Mouse (Mus musculus) naive thymus-derived CD4-positive, alpha-beta T cell, adult 5 months (primary cell): ENCODE results near the gene Syt5. TPM values are rescaled to one million over a fixed set of nuclear protein-coding genes. Genes with fewer than 3 reads are reported as not detected.

Experiments used
- polyA plus RNA-seq: library from polyadenylated mRNA; unstranded; fragments of 100-300 nt; shearing (Covaris generic); gene quantifications from one replicate; pipeline ENCODE4 v1.2.1, GENCODE M21; 2017

The Syt5 gene
- polyA plus RNA-seq = not detected

GRCm38 (mm10) chr7:4547221-4547641, at the start of gene Syt5:
TSS of gene Syt5 (minus strand) at chr7:4547541.

GRCm38 (mm10) chr7:4532005-4532729, 15.2 kb downstream of the Syt5 start, which contains the start of gene Dnaaf3:
TSS of gene Dnaaf3 (minus strand) at chr7:4532453.

GRCm38 (mm10) chr7:4524212-4524922, 23.0 kb downstream of the Syt5 start, which contains the start of gene Tnni3:
TSS of gene Tnni3 (minus strand) at chr7:4524229.

GRCm38 (mm10) chr7:4516332-4517050, 30.9 kb downstream of the Syt5 start, which contains the start of gene Tnnt1:
TSS of gene Tnnt1 (minus strand) at chr7:4516382.

GRCm38 (mm10) chr7:4501558-4502397, 45.6 kb downstream of the Syt5 start, which contains the start of gene Ppp1r12c:
TSS of gene Ppp1r12c (minus strand) at chr7:4501680.

Other genes starting within 250 kb of the Syt5 start
- not detected for gene Ncr1, start 209.8 kb downstream of the Syt5 start, polyA plus RNA-seq
- gene Gp6, start 149.8 kb downstream of the Syt5 start, polyA plus RNA-seq = not detected
- 5.1 TPM for gene Rdh13, start 101.9 kb downstream of the Syt5 start, polyA plus RNA-seq
- 11.5 TPM for gene Eps8l1, start 86.9 kb downstream of the Syt5 start, polyA plus RNA-seq
- gene Ppp1r12c, start 45.9 kb downstream of the Syt5 start, polyA plus RNA-seq = 302 TPM
- 6.2 TPM for gene Tnnt1, start 31.2 kb downstream of the Syt5 start, polyA plus RNA-seq
- gene Tnni3, start 23.3 kb downstream of the Syt5 start, polyA plus RNA-seq = not detected
- 0.17 TPM for gene Dnaaf3, start 15.1 kb downstream of the Syt5 start, polyA plus RNA-seq
- not detected for gene Ptprh, start 56.5 kb upstream of the Syt5 start, polyA plus RNA-seq
- gene Tmem86b, start 83.9 kb upstream of the Syt5 start, polyA plus RNA-seq = 16.4 TPM
- gene Ppp6r1, start 111.5 kb upstream of the Syt5 start, polyA plus RNA-seq = 282 TPM
- 76.5 TPM for gene Hspbp1, start 137.5 kb upstream of the Syt5 start, polyA plus RNA-seq
- not detected for gene Brsk1, start 143.1 kb upstream of the Syt5 start, polyA plus RNA-seq
- not detected for gene Tmem150b, start 177.7 kb upstream of the Syt5 start, polyA plus RNA-seq
- gene Kmt5c, start 192.6 kb upstream of the Syt5 start, polyA plus RNA-seq = 37.1 TPM
- 2.0 TPM for gene Cox6b2, start 205.6 kb upstream of the Syt5 start, polyA plus RNA-seq
- not detected for gene Fam71e2, start 223.8 kb upstream of the Syt5 start, polyA plus RNA-seq
- gene Il11, start 235.3 kb upstream of the Syt5 start, polyA plus RNA-seq = not detected
- gene Tmem190, start 235.4 kb upstream of the Syt5 start, polyA plus RNA-seq = not detected
- gene Tmem238, start 242.1 kb upstream of the Syt5 start, polyA plus RNA-seq = 2.8 TPM
- 358 TPM for gene Rpl28, start 245.3 kb upstream of the Syt5 start, polyA plus RNA-seq